Mouse (Mus musculus) liver, embryonic 11.5 days (tissue): ENCODE results near the gene Kat5. TPM values are rescaled to one million over a fixed set of nuclear protein-coding genes. Genes with fewer than 3 reads are reported as not detected.

Experiments used
- ATAC-seq: fragments of 200-750 bp; cut with Nextera tagmentation; replicated peaks from 2 replicates; pipeline ENCODE4 v1.8.0; 2017; ENCODE audit warnings: moderate number of reproducible peaks, mild to moderate bottlenecking, moderate TSS enrichment, moderate library complexity; ENCODE audit not compliant: low FRiP score
- DNase-seq: peaks from one replicate; pipeline ENCODE4 v3.0.0-alpha.2; 2017; ENCODE audit warnings: low spot score
- H3K27ac ChIP-seq: fragments of 300-500 bp; sonication (generic); 2 replicates; pipeline ENCODE4 v1.5.1; 2014; ENCODE audit warnings: mild to moderate bottlenecking, low read depth, low read length, control low read depth
- H3K27me3 ChIP-seq: fragments of 300-500 bp; sonication (generic); replicated peaks from 2 replicates; pipeline ENCODE4 v1.6.1; 2014; ENCODE audit warnings: low read length, mixed read lengths; ENCODE audit not compliant: control insufficient read depth, insufficient read depth
- H3K36me3 ChIP-seq: fragments of 300-500 bp; sonication (generic); 2 replicates; pipeline ENCODE4 v1.6.1; 2014; ENCODE audit warnings: mild to moderate bottlenecking, low read length, moderate library complexity, mixed read lengths; ENCODE audit not compliant: control insufficient read depth, insufficient read depth
- H3K4me1 ChIP-seq: fragments of 300-500 bp; sonication (generic); replicated peaks from 2 replicates; pipeline ENCODE4 v1.6.1; 2014; ENCODE audit warnings: low read length, mixed read lengths; ENCODE audit not compliant: control insufficient read depth, insufficient read depth
- H3K4me2 ChIP-seq: fragments of 300-500 bp; sonication (generic); 2 replicates; pipeline ENCODE4 v1.6.1; 2014; ENCODE audit warnings: mild to moderate bottlenecking, control low read depth, moderate library complexity
- H3K4me3 ChIP-seq: fragments of 300-500 bp; sonication (generic); 2 replicates; pipeline ENCODE4 v1.5.1; 2014; ENCODE audit warnings: low read depth, low read length, control low read depth
- H3K9ac ChIP-seq: fragments of 300-500 bp; sonication (generic); 2 replicates; pipeline ENCODE4 v1.6.1; 2014; ENCODE audit warnings: low read depth, low read length, control low read depth
- H3K9me3 ChIP-seq: fragments of 300-500 bp; sonication (generic); 2 replicates; pipeline ENCODE4 v1.6.1; 2016; ENCODE audit warnings: low read length, inconsistent platforms, mixed read lengths; ENCODE audit not compliant: control insufficient read depth
- WGBS: fragments of 180-500 bp; shearing (Covaris S2); extraction: QIAGEN DNeasy Blood & Tissue Kit; methylation state at CpG from one replicate; pipeline ENCODE4 v1.1.7; 2014; 5-methylcytosine and 5-hydroxymethylcytosine counted together
- polyA plus RNA-seq: library from polyadenylated mRNA; unstranded; fragments of >200 nt; fragmentation: Nextera tagmentation; extraction: Ambion mirVana; gene quantifications from 2 replicates; pipeline ENCODE4 v1.2.1, GENCODE M21; 2014

The Kat5 gene
- polyA plus RNA-seq, 1 experiment from 2014 or later: 28.0 TPM

DNA sequence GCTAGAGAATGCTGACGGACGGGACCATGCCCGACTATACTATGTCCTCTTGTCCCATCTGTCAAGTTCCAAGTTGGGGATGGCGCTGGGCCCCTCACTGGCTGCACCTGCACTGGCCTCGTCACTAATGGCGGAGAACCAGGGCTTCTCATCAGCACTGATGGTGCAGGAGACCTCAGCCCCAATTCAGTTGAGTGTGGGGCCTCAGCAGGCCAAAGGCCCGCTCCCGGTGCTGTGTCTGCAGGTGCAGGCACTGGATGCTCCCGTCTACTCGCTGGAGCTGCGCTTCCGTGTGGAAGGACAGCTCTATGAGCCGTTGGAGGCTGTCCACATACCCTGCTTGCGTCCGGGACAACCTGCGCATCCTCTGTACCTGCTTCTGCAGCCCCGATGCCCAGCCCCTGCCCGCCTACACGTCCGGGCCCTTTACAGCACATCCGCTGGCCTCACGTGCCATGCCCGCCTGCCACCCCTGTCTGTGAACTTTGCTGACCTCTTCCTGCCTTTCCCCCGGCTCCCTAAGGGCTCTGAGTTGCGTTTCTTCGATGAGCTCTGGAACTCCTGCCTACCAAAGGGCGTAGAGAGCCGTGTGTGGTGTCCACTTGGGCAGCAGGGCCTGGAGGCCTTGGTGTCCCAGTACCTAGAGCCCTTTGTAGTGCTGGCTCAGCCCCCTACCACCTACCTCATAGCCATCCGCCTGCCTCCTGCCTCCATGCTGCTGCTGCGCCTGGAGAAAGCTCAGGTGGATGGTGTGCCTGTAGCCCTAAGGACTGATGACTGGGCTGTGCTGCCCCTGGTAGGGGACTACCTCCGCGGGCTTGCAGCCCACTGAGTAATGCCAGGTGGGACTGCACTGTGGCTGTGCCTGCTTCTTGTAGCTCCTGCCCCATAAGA lies 39.4 kb downstream of the Kat5 start:
- H3K4me2 ChIP-seq: no peak overlapping the region
- no peaks in the 10 kb centered on the region for H3K9me3 ChIP-seq
- no peak overlapping the region for H3K9ac ChIP-seq
- ATAC-seq (no peak), DNase-seq (no peak)
- H3K4me1 ChIP-seq: peaks cover 20% of the 10 kb centered on the region
- H3K27me3 ChIP-seq: peaks cover 6% of the 10 kb centered on the region; the same call in 1 of the 2 replicates
- 89% methylated on average over 32 of the region's 32 CpGs for WGBS
- H3K27ac ChIP-seq: no peak overlapping the region; the same call in 1 of the 2 replicates
- no peaks in the 10 kb centered on the region for H3K36me3 ChIP-seq
- H3K4me3 ChIP-seq: no peak overlapping the region

DNA sequence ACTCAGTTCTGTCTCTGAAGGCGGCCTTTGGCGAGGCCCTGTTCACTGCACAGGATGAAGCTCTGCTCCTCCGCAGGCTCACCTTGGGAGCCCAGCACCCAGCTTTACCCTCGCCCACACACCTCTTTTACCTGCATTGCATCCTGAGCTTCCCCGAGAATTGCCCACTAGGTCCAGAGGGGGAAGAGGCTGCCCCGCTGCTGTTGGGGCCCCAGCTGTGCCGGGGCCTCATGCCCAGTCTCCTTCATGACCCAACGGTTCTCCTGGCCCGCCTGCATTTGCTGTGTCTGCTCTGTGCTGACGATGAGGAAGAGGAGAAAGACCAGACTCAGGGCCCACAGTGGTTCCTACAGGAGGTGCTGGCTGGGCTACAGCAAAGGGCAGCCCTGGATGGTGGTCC lies 40.5 kb downstream of the Kat5 start:
- ATAC-seq (no peak), DNase-seq (no peak)
- Histone ChIP-seq H3K4me3 (no peak overlapping the region), H3K4me2 (peak overlapping the region; percentile 99; the same call in 1 of the 2 replicates), H3K4me1 (peaks cover 20% of the 10 kb centered on the region), H3K9me3 (no peaks in the 10 kb centered on the region), H3K9ac (peak overlapping the region; percentile 86; the same call in 1 of the 2 replicates), H3K36me3 (no peaks in the 10 kb centered on the region), H3K27ac (no peak overlapping the region), H3K27me3 (peaks cover 15% of the 10 kb centered on the region)
- 86% methylated on average over 10 of the region's 10 CpGs for WGBS

DNA sequence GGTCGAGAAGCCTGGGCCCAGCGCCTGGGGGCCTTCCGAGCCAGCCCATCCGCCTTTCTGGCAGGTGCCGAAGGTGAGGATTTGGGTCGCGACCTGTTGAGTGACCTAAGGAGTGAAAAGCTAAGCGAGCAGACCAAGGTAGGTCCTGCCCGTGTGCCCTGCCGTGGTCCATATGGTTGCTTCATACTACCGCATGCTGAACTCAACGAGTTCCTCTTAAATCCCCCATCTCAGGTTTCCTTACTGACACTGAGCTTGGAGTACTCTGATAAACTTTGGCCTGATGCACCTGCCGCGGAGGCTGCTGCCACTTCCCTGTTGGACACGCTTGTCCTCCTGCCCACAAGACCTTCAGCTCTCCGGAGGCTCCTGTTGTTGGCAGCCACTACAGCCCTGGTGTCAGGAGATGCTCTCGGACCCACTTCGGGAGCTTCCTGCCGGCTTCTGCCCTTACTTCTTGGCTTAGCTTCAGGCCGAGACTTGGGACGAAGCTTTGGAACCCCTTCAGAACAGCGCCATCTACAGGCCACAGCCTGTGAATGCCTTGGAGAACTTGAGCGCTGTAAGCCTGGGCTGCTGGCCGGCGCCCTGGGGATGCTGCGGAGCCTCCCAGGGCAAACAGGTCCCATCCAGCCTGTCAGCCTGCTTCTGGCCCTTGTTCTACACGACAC lies 41.4 kb downstream of the Kat5 start:
- H3K27me3 ChIP-seq: peaks cover 24% of the 10 kb centered on the region
- no peaks in the 10 kb centered on the region for H3K36me3 ChIP-seq
- peaks cover 20% of the 10 kb centered on the region for H3K4me1 ChIP-seq
- WGBS: 7% methylated on average over 27 of the region's 27 CpGs
- H3K9ac ChIP-seq: peak overlapping the region; percentile 86
- peak overlapping the region; percentile 99 for H3K4me2 ChIP-seq
- no peaks in the 10 kb centered on the region for H3K9me3 ChIP-seq
- ATAC-seq (peak; percentile 22; the same call in 1 of the 2 replicates), DNase-seq (peak; percentile 81)
- H3K27ac ChIP-seq: peak overlapping the region; percentile 89
- peak overlapping the region; percentile 83 for H3K4me3 ChIP-seq

DNA sequence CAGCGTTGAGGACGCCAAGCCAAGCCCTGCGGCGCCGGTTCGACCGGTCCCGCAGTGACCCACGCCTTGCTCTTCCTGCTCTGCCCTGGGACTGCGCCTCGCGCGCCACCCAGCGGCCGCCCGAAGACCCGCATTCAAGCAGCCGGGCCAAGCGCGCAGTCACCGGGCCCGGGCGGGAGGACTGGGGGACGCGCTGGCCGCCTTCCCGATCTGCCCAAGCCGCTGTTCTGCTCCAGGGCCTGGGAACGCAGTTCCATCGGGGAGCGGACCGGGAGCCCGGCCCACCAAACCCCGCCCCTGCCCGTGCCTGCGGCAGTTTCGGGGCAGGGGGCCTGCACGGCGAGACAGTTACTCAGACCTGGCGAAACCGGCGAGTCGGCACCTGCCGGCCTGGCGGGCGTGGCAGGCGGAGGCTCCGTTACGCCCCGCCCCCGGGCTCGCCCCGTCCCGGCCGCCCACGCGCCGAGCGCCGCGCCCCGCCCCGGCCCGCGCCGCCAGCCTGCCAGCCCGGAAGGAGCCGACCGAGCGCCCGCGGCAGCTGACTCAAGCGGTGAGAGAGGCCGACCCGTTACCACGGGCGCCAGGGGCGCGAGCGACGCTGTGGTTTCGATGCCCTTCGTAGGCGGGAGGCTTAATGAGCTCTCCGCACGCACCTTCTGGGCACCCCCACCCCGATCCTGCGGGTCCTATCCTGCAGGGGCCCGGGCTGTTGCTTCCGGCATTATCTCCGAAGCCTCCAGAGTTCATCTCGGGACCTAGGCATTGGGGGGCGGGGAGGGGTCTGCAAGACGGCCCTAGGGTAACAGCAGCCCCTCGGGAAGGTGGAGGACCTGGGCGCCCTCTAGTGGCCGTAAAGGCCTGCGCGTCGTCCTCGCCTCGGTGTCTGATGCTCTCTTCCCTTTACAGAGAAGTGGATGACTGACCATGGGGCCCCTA lies 42.2 kb downstream of the Kat5 start, which contains the start of gene Ap5b1:
Ap5b1 (plus strand) TSS at position 492 of the 936 bp plus-strand sequence.
- H3K27ac ChIP-seq: peak within 1 kb of the TSS; percentile 89
- no peaks in the 10 kb centered on the region for H3K36me3 ChIP-seq
- peak; percentile 87 for ATAC-seq
- under 1% methylated on average over 101 of the region's 102 CpGs for WGBS
- H3K4me1 ChIP-seq: peaks cover 20% of the 10 kb centered on the region
- no peaks in the 10 kb centered on the region for H3K9me3 ChIP-seq
- peak within 1 kb of the TSS; percentile 86 for H3K9ac ChIP-seq
- H3K4me3 ChIP-seq: peak within 1 kb of the TSS; percentile 83
- H3K27me3 ChIP-seq: peaks cover 32% of the 10 kb centered on the region
- DNase-seq: peak; percentile 93
- H3K4me2 ChIP-seq: peak within 1 kb of the TSS; percentile 99

DNA sequence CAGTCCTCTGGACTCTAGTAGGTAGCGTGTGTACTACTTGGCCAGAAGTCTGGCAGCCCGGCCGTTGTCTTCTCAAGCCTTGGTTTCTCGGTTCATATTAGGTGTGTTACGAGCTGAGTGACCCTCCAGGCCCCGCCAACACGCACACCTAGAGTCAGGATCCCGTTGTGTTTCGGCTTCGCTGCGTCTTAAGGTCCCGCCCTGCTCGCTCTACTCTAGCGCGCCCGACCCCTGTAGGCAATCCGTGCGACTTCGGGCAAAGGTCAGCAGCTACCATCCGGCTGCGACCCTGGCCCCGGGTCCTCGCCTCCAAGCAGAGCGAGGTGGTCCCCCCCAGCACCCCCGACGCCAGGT lies 42.9 kb downstream of the Kat5 start:
- ATAC-seq (peak; percentile 62), DNase-seq (no peak)
- Histone ChIP-seq H3K27me3 (peaks cover 38% of the 10 kb centered on the region), H3K4me2 (peak overlapping the region; percentile 99), H3K4me1 (peaks cover 20% of the 10 kb centered on the region), H3K36me3 (no peaks in the 10 kb centered on the region), H3K9me3 (no peaks in the 10 kb centered on the region), H3K27ac (peak overlapping the region; percentile 89), H3K9ac (peak overlapping the region; percentile 86), H3K4me3 (peak overlapping the region; percentile 83)
- WGBS: 3% methylated on average over 26 of the region's 26 CpGs

DNA sequence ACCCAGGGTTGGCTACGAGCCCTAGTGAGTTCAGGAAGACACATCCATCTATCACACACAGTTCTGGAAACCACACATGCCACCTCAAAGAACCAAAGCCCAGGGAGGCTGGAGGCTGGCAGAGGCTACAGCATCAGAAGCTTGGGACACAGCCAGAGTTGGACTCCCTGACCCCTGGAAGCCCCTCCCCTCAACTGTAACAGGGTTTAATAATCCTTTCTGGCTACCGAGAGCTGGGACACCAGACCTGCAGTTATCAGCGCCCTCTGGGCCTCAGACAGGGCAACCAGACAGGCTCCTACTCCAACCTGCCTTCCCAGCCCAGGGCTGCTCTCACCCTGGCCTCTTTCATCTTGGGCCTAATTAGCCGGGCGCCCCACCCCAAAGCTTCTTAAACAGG lies 43.7 kb downstream of the Kat5 start:
- 54% methylated on average over 5 of the region's 5 CpGs for WGBS
- no peak overlapping the region for H3K9ac ChIP-seq
- no peak overlapping the region; the same call in 1 of the 2 replicates for H3K4me2 ChIP-seq
- ATAC-seq: no peak
- DNase-seq: no peak
- no peaks in the 10 kb centered on the region for H3K9me3 ChIP-seq
- H3K4me1 ChIP-seq: peaks cover 20% of the 10 kb centered on the region
- peak overlapping the region; percentile 83; the same call in 1 of the 2 replicates for H3K4me3 ChIP-seq
- no peak overlapping the region for H3K27ac ChIP-seq
- no peaks in the 10 kb centered on the region for H3K36me3 ChIP-seq
- H3K27me3 ChIP-seq: peaks cover 47% of the 10 kb centered on the region

DNA sequence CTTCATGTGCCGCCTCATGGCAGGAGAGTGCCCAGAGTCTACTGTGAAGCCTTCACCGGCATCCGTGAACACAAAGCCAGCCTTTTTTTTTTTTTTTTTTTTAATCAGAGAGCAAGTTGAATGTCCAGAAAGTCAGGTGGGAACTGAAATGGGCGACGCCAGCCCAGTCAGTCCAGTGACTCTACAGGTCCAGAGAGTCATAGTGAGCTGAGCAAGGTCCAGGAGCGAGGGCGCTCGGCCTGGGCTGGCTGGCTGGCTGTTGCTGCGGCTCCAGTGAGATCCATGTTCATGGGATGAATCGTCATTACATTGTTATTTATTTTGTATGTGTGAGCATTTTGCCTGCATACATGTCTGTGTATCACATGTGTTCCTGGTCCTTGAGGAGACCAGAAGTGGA lies 47.3 kb downstream of the Kat5 start:
- H3K27me3 ChIP-seq: peaks cover 82% of the 10 kb centered on the region
- DNase-seq: no peak
- no peaks in the 10 kb centered on the region for H3K36me3 ChIP-seq
- no peak overlapping the region for H3K27ac ChIP-seq
- no peak overlapping the region for H3K9ac ChIP-seq
- no peak overlapping the region for H3K4me3 ChIP-seq
- no peak for ATAC-seq
- no peak overlapping the region for H3K4me2 ChIP-seq
- peaks cover 19% of the 10 kb centered on the region for H3K4me1 ChIP-seq
- H3K9me3 ChIP-seq: no peaks in the 10 kb centered on the region
- WGBS: 87% methylated on average over 10 of the region's 10 CpGs

DNA sequence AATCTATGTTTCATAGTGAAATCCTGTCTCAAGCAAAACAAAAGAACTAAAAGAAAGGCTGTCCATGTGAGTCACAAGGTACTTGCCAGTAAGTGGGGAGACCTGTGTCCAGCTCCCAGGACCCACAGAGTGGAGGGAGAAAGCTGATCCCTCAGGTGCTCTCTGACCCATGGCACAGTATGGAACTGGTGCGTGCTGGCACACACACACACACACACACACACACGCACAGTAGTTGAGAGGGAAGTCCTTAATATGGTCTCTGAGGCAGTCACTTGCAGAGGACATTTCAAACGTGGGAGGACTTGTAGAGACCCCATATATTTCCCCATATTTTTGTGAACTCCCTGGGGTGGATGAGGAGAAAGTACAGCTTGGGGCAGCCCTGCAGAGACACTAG lies 48.2 kb downstream of the Kat5 start:
- ATAC-seq: no peak
- Histone ChIP-seq H3K27ac (no peak overlapping the region), H3K4me3 (no peak overlapping the region), H3K36me3 (no peaks in the 10 kb centered on the region), H3K4me2 (no peak overlapping the region), H3K4me1 (peaks cover 20% of the 10 kb centered on the region), H3K27me3 (peaks cover 91% of the 10 kb centered on the region), H3K9ac (no peak overlapping the region), H3K9me3 (no peaks in the 10 kb centered on the region)
- 48% methylated on average over 3 of the region's 3 CpGs for WGBS
- DNase-seq: no peak
